Mouse (Mus musculus) cerebellum, postnatal 10 days (tissue): ENCODE measurements around the gene Rimbp2.
"Not testable (repeated sequence)": the region's sequence is repeated elsewhere in the genome, so short reads cannot be mapped to it uniquely, and the experiment has no call there.

Experiments used
- DNase-seq, 2 experiments: peaks; one replicate each; pipeline ENCODE4 v3.0.0; 2021; ENCODE audit warnings: mixed read lengths in 2 of 2

Rimbp2 gene

GRCm38 (mm10) chr5:128739168-128739837 is 214.0 kb downstream of the Rimbp2 start:
- no peak for DNase-seq

- no peak for DNase-seq
Observed at GRCm38 (mm10) chr5:128735921-128736320, 217.4 kb downstream of the Rimbp2 start.

- peak; percentile 72 for DNase-seq
Observed at GRCm38 (mm10) chr5:128733955-128734354, 219.3 kb downstream of the Rimbp2 start.

- DNase-seq = peak; percentile 36 to 55
Observed at GRCm38 (mm10) chr5:128732416-128733014, 220.8 kb downstream of the Rimbp2 start.

GRCm38 (mm10) chr5:128730634-128731033 is 222.7 kb downstream of the Rimbp2 start:
- DNase-seq = peak; percentile 82 to 84

- DNase-seq = peak in 1 of 2 experiments; percentile 32
Observed at GRCm38 (mm10) chr5:128729341-128729740, 223.9 kb downstream of the Rimbp2 start.

- not testable (repeated sequence) for DNase-seq
Observed at GRCm38 (mm10) chr5:128720461-128720860, 232.8 kb downstream of the Rimbp2 start.

- no peak for DNase-seq
Observed at GRCm38 (mm10) chr5:128715171-128715570, 238.1 kb downstream of the Rimbp2 start.

- peak; percentile 50 to 60 for DNase-seq
Observed at GRCm38 (mm10) chr5:128711847-128712246, 241.4 kb downstream of the Rimbp2 start.

- no peak for DNase-seq
Observed at GRCm38 (mm10) chr5:128710596-128710995, 242.7 kb downstream of the Rimbp2 start.

- no peak for DNase-seq
Observed at GRCm38 (mm10) chr5:128708929-128709328, 244.4 kb downstream of the Rimbp2 start.
